Mouse (Mus musculus) heart, adult 18-20 months (tissue): ENCODE measurements at regions not wholly inside any gene's neighbourhood (a gene's known extent, or its start where the extent isn't known, plus 50 kb on each side); places are given as distances from the start of the nearest gene placed in this dataset.
"Not testable (repeated sequence)": the region's sequence is repeated elsewhere in the genome, so short reads cannot be mapped to it uniquely, and the experiment has no call there.

Experiments
- DNase-seq, 2 experiments: peaks; one replicate each; pipeline ENCODE4 v3.0.0; 2021 to 2022; ENCODE audit warnings: mixed read lengths in 1 of 2

DNA sequence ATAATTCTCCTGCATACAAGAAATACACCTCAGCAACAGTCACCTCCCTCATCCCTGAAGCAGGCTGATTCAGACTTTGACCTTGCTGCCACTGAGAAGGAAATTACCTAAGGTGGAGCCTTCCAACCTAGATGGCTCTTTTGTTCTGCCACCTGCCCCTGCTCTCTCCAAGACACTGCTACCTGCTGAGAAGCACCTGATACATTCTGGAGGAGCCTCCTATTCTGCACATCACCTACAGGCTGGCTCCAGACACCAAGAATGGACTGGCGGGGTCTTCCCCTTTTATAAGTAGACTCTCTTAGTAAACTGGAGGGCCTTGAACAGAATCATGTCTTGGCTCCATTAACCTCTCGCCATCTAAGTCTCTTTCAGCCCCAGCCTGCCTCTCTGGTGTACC, 1149.5 kb upstream of the 2610301B20Rik start:
- not testable (repeated sequence) for DNase-seq

DNA sequence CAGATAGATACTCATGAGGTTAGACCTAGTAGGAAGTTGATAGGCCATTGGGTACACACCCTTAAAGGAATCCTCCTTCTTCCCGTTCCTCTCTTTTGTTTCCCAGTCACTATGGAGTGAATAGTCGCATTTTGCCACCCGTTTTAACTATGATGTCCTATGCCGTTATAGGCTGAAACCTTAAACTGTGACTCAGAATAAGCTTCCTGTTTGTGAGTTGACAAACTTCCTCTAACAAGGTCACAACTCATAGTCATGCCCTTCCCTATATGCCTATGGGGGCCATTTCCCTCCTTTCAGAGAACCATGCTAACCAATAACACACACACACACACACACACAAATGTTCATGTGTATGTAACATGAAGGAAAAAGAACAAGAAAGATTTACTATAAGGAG, 1136.6 kb upstream of the 2610301B20Rik start:
- DNase-seq: no peak

DNA sequence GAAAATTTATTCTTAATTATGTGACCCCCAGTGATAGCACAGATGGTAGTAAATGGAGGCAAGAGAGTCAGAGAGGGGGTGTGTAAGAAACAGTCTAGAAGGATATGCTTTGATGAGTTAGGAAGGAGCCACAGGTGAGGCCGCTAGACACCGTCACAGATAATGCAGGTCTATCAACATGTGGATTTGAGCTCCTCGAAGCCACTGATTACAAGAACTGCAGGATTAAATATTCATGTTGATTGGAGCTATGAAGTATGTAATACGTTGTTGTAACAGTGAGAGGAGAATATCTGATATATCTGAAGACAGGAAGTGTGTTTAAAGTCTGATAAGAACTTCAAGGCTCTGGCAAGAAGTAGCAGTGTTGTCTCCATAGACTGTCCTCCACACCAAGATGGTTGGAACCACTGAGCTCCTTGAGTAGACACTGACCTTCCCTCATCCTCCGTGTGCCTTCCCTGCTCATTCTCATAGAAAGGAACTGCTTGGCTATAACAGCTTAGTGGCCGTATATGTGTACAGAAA, 1126.8 kb upstream of the 2610301B20Rik start:
- no peak for DNase-seq

DNA sequence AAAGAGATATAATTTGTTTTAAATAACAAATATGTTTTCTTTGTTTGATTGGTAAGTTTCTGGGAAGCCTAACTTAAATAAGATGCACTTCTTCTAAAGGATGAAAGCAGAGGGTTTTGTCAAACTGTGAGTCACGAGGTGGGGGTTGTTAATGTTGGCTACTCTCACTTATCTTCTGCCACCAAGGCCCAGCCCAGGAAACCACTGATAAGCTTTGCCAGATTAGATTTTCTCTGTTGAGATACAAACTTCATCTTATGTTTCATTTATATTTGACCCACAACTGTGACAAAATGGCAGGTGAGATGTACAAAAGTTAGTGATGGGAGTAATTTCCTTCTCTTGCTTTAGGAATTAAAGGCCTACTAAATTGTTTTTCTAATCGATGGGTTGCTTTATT, 1126.2 kb upstream of the 2610301B20Rik start:
- DNase-seq: no peak

DNA sequence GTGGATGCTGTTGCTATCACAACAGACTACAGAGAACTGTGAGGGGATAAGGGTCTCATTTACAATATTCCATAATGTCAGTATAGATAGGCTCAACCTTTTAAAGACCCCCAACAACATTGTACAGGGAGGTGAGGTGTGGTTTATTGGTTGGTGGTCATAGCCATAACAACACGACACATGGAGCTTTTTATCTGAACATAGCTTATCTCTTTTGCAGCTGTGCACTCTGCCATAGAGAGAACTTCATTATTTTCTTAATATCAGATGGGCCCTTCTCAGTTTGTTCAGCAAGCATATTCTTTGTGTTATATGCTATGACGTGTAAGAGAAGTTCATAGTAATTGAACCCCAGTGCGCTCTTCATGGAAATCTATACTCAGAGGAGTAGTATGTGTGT, 1124.4 kb upstream of the 2610301B20Rik start:
- DNase-seq: no peak

DNA sequence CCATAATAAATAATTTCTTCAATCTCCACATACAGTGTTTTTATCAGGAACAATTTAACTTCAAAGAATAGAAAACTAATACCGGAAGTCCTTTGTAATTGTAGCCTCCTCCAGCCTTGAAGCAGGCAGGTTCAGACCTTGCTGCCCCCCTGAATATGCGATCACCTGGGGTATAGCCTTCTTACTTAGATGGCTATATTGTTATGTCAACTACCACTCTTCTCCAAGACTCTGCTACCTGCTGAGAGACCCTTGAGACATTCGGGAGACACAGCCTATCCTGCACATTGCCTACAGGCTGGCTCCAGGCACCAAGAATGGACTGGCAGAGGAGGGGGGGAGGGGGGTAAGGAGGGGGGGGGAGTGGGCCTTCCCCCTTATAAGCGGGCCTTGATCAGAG, 1123.9 kb upstream of the 2610301B20Rik start:
- DNase-seq: no peak

DNA sequence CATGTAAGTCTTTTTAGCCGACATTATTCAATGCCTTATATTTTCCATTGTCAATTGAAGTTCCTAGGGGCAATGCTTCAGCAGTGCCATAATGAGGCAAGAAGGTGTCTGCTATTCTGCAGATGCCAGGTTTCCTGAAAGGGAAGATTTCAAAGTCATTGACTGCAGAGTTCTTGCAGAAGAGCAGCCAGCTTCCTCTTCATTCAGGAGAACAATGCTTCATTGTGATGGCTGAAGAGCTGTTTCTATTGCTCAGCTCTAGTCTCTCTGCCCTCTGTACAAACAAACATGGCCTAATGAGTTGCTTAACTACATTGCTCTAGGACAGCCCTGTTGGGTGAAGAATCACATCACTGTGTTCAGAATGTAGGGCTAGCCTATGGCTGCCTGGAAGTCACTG, 1111.0 kb upstream of the 2610301B20Rik start:
- no peak for DNase-seq

DNA sequence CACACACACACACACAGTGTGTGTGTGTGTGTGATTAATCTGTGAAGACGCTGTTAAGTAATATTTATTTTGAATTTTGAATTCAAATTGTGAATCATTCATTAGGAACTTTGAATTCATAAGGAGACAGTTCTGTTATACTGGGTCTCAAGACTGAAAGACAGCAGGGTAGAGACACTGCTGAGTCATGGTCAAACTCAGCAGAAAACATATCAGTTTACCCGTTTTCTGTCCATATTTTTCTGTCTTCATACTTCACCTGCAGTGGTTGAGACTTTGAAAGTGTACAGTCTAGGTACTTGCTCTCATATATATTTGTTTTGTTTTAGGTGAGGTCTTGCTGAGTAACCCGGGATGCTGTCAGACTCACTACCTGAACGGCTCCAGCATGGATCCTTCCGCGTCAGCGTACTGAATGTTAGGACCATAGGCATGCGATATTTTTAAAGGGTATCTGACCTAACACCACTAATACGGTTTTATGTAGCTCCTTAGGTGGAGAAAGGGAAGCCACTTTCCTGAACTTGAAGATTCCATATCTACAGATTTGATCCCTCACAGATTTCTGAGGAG, 1104.6 kb upstream of the 2610301B20Rik start:
- DNase-seq: peak in 1 of 2 experiments; percentile 17

DNA sequence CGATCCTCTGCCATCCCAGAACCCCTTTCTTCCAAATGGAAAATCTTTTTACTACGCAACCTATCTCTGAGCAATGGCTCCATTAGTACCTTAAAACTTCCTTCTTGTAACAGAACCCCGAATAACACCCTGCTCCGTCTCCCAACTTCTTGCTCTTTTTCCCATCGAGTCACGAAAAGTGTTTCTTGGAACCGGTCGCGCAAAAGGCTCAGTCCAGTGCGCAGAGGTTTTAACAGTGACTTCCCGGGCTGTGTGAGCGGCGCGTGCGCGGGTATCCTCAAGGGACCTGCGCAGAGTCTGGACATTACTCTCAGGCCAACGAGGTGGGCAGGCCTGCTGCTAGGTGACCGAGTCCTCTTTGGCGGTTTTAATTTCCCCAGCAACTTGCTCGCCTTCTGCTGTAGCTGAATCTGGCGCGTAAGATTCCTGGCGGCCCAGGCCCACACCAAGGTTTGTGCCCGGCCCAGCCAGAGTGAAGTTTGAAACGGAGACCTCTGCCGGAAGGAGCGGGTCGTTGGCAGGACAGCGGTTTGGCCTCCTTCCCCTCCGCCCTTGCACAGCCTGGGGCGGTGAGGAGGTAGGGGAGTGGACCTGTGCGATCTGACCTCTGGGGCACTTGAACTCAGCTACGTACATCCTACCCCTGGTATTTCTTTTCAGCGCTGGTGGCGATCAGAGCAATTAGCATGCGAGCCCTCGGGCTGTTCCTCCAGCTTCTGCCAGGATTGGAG, 1103.8 kb upstream of the 2610301B20Rik start:
- peak; percentile 71 to 79 for DNase-seq

DNA sequence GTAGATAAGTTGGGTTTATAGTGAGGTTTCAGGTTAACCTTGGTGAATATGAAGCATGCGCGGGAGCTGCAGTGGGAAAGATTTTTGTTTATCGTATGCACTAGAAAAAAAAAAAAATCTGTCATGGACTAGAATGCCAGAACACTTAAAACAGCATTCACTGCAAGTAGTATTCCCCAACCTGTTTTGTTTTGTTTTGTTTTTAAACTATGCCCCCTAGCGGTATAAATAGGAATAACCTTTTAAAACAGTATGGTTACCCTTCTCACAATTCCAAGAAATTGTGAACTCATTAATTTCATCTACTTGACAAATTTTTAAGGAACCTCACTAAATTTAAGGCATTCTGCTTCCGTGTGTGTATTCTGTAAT, 1103.2 kb upstream of the 2610301B20Rik start:
- DNase-seq: peak in 1 of 2 experiments; percentile 73

DNA sequence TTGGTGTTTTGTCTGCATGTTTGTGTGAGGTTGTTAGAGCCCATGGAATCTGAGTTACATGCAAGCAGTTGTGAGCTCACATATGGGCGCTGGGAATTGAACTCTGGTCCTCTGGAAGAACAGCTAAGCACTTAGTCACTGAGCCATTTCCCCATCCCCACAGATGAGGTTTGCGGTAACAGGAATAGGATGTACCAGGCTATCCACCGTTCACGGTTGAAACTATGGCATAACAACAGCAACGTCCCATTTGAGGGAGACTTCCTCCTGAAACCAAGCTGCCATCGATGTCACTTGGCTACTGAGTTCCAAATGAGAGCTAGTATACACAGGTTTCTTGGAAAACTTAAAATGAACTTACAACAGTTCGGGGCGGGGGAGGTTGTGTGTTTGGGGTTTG, 1095.9 kb upstream of the 2610301B20Rik start:
- DNase-seq: no peak

DNA sequence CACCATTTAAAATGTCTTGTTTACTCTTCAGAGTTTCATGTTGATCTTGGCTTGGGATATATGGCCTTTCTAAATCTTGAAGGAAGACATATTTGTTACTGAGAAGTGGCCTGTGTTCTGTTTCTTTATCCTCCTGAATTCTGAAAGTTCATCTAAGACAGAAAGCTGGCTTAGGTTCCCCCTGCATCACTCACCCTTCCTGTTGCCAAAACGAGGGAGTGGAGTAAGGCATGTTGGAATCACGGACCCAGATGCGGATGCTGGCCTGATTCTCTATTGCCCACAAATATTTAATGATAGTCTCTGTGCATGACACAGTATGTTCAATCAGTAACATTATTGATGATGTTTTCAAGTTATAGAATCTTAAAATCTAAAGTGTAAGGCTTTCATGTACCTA, 1094.7 kb upstream of the 2610301B20Rik start:
- peak in 1 of 2 experiments; percentile 19 for DNase-seq

DNA sequence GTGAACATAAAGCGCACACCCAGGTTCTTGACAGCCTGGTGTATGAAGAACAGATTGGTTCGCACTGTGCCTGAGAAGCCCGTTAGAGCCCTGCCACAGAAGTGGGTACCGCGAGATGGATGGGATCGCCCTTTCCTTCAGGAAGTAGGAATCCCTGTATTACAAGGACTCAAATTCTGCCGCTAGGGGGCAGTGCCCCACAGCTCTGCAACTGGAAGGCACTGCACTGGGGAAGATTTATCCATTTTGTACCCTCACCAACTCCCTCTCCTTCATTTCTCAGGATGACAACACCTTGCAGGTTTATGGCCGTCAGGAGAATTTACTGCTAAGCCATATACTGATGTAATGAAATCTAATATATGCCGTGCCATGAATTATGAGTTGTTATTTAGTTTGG, 1094.1 kb upstream of the 2610301B20Rik start:
- DNase-seq: peak; percentile 44 to 84

DNA sequence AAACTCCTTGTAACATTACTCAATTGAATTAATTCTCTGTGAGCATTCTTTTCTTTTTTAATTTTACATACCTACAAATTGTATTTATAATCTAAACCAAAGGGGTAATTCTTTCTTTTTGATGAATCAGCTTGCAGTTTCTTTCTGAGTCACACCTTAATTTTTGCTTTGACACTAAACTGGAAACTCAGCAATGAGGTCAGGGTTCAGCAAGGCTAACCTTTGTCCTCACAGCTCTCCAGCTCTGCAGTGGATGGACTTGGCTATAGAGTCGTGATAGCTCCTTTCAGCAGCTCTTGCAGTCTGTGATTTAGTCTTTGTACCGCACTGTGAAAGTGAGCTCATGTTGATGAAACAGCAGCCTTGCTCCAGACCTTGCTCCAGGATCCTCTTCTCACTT, 1093.0 kb upstream of the 2610301B20Rik start:
- no peak for DNase-seq

DNA sequence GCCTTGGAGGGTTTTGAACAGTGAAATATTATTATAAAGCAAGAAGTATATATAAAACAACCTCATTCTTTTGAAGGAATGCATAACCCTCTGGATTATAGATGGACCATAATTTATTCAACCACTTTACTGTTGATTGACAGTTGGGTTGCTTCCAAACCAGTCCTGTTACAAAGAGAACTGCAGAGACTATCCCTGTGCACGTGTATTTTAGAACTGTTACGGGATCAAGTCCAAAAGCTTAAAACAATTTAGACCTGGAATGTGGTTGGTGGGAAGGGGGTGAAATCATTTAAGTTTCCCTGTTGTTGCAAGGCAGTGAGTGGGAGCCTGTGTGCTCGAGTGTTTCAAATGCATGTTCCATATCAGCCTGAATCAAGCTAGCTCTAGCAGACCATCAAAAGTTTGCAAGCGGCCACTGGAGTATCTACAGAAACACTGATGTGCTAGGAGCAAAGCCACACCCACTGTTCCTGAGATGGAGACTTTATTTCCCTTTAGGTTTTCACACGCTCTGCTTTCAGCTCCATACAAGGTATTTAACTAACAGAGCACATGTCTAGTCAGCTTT, 1086.4 kb upstream of the 2610301B20Rik start:
- no peak for DNase-seq

DNA sequence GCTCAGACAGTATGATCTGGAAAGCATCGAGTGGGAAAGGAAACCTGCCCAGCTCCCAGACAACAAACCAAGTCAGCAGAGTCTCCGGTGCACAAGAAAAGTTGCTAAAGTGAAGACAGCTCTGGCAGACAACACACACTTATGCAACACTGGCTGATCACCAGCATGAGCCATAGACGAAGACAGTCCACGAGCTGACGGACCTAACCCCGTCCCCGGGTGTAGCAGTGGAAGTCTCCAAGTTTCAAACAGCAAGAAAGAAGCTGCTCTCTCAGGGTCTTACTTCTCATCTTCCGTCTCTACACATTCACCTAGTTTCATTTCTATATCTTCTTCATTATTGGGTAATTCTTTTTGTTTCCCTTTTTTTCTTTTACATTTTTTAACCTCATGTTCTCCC, 1083.8 kb upstream of the 2610301B20Rik start:
- DNase-seq: peak; percentile 26 to 29
